Mouse (Mus musculus) neural tube, embryonic 14.5 days (tissue): Measurements from ENCODE around the gene BC048562. TPM values are rescaled to one million over a fixed set of nuclear protein-coding genes. Genes with fewer than 3 reads are reported as not detected.

ENCODE experiments used
- ATAC-seq: fragments of 200-750 bp; cut with Nextera tagmentation; 2 replicates; pipeline ENCODE4 v1.8.0; 2017; ENCODE audit warnings: low read depth, mild to moderate bottlenecking, moderate TSS enrichment, moderate library complexity
- H3K27ac ChIP-seq: fragments of 300-500 bp; sonication (generic); 2 replicates; pipeline ENCODE4 v1.5.1; 2014; ENCODE audit warnings: low read depth, mild to moderate bottlenecking, control low read depth, low read length, moderate library complexity, mixed read lengths
- H3K27me3 ChIP-seq: fragments of 300-500 bp; sonication (generic); 2 replicates; pipeline ENCODE4 v1.6.1; 2014; ENCODE audit warnings: low read length; ENCODE audit not compliant: control insufficient read depth, insufficient read depth
- H3K36me3 ChIP-seq: fragments of 300-500 bp; sonication (generic); 2 replicates; pipeline ENCODE4 v1.6.1; 2014; ENCODE audit warnings: low read length, mixed read lengths; ENCODE audit not compliant: control insufficient read depth, insufficient read depth
- H3K4me1 ChIP-seq: fragments of 300-500 bp; sonication (generic); 2 replicates; pipeline ENCODE4 v1.6.1; 2014; ENCODE audit warnings: low read length; ENCODE audit not compliant: control insufficient read depth, insufficient read depth
- H3K4me2 ChIP-seq: fragments of 300-500 bp; sonication (generic); 2 replicates; pipeline ENCODE4 v1.6.1; 2014; ENCODE audit warnings: mild to moderate bottlenecking, low read depth, low read length, control low read depth
- H3K4me3 ChIP-seq: fragments of 300-500 bp; sonication (generic); 2 replicates; pipeline ENCODE4 v1.5.1; 2014; ENCODE audit warnings: low read depth, low read length, control low read depth, mixed read lengths
- H3K9ac ChIP-seq: fragments of 300-500 bp; sonication (generic); replicated peaks from 2 replicates; pipeline ENCODE4 v1.6.1; 2014; ENCODE audit warnings: low read depth, mild to moderate bottlenecking, control low read depth, low read length, mixed read lengths
- H3K9me3 ChIP-seq: fragments of 300-500 bp; sonication (generic); 2 replicates; pipeline ENCODE4 v1.6.1; 2016; ENCODE audit warnings: low read length; ENCODE audit not compliant: control insufficient read depth
- WGBS: fragments of 180-500 bp; shearing (Covaris S2); extraction: QIAGEN DNeasy Blood & Tissue Kit; methylation state at CpG from one replicate; pipeline ENCODE4 v1.1.7; 2014; 5-methylcytosine and 5-hydroxymethylcytosine counted together
- polyA plus RNA-seq: library from polyadenylated mRNA; unstranded; fragments of >200 nt; fragmentation: Nextera tagmentation; extraction: Ambion mirVana; gene quantifications from 2 replicates; pipeline ENCODE4 v1.2.1, GENCODE M21; 2014

The BC048562 gene
- polyA plus RNA-seq, 1 experiment from 2014 or later: not detected

GRCm38 (mm10) chr9:108480813-108481519 is 44.7 kb downstream of the BC048562 start:
- no peak overlapping the region for H3K4me2 ChIP-seq
- no peak overlapping the region for H3K4me3 ChIP-seq
- H3K27ac ChIP-seq: no peak overlapping the region
- H3K27me3 ChIP-seq: no peaks in the 10 kb centered on the region
- peaks cover 6% of the 10 kb centered on the region for H3K4me1 ChIP-seq
- 96% methylated on average over 28 of the region's 28 CpGs for WGBS
- no peak for ATAC-seq
- no peaks in the 10 kb centered on the region for H3K9me3 ChIP-seq
- H3K9ac ChIP-seq: no peak overlapping the region
- no peaks in the 10 kb centered on the region for H3K36me3 ChIP-seq

- no peak overlapping the region for H3K27ac ChIP-seq
- no peaks in the 10 kb centered on the region for H3K27me3 ChIP-seq
- H3K4me1 ChIP-seq: peaks cover 6% of the 10 kb centered on the region
- H3K9ac ChIP-seq: no peak overlapping the region
- whole genome bisulfite sequencing: 91% methylated on average over 19 of the region's 19 CpGs
- no peak overlapping the region for H3K4me2 ChIP-seq
- ATAC-seq: no peak
- no peak overlapping the region for H3K4me3 ChIP-seq
- H3K9me3 ChIP-seq: no peaks in the 10 kb centered on the region
- H3K36me3 ChIP-seq: no peaks in the 10 kb centered on the region
Observed at GRCm38 (mm10) chr9:108481520-108482210, 45.4 kb downstream of the BC048562 start.

- WGBS: 96% methylated on average over 18 of the region's 18 CpGs
- ATAC-seq: no peak
Observed at GRCm38 (mm10) chr9:108483051-108483790, 46.9 kb downstream of the BC048562 start.

DNA sequence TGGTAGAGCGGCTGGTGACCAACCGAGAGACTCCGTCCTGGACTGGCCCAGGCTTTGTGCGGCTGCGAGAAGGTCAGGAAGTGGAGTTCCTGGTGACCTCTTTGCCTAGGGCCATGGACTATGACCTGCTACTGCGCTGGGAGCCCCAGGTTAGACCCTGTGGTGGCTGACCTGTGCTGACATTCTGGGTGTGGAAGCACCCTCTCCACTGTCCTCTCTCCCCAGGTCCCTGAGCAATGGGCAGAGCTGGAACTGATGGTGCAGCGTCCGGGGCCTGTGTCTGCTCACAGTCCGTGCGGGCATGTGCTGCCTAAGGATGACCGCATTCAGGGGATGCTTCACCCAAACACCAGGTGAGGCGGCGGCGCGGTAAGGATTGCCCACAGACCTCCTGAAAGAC is 47.7 kb downstream of the BC048562 start:
- Histone ChIP-seq H3K27me3 (no peaks in the 10 kb centered on the region), H3K9ac (no peak overlapping the region), H3K4me1 (peaks cover 5% of the 10 kb centered on the region), H3K4me3 (no peak overlapping the region), H3K9me3 (no peaks in the 10 kb centered on the region), H3K36me3 (no peaks in the 10 kb centered on the region), H3K4me2 (no peak overlapping the region), H3K27ac (no peak overlapping the region)
- WGBS: 94% methylated on average over 15 of the region's 15 CpGs
- no peak for ATAC-seq

More at GRCm38 (mm10) chr9:108483051-108483790, 46.9 kb downstream of the BC048562 start:
- Histone ChIP-seq H3K9ac (no peak overlapping the region), H3K9me3 (no peaks in the 10 kb centered on the region), H3K36me3 (no peaks in the 10 kb centered on the region), H3K27me3 (no peaks in the 10 kb centered on the region), H3K4me1 (peaks cover 6% of the 10 kb centered on the region), H3K4me2 (no peak overlapping the region), H3K4me3 (no peak overlapping the region), H3K27ac (no peak overlapping the region)

- H3K9ac ChIP-seq: no peak overlapping the region
- 94% methylated on average over 19 of the region's 19 CpGs for WGBS
- no peaks in the 10 kb centered on the region for H3K27me3 ChIP-seq
Observed at GRCm38 (mm10) chr9:108485301-108485875, 49.1 kb downstream of the BC048562 start.

GRCm38 (mm10) chr9:108486973-108487530 is 50.8 kb downstream of the BC048562 start:
- no peak for ATAC-seq
- Histone ChIP-seq H3K27me3 (no peaks in the 10 kb centered on the region), H3K4me1 (peaks cover 15% of the 10 kb centered on the region), H3K4me2 (no peak overlapping the region), H3K4me3 (no peak overlapping the region), H3K27ac (no peak overlapping the region), H3K36me3 (no peaks in the 10 kb centered on the region), H3K9ac (no peak overlapping the region), H3K9me3 (no peaks in the 10 kb centered on the region)
- 95% methylated on average over 8 of the region's 8 CpGs for WGBS

More at GRCm38 (mm10) chr9:108485301-108485875, 49.1 kb downstream of the BC048562 start:
- H3K9me3 ChIP-seq: no peaks in the 10 kb centered on the region
- ATAC-seq: no peak
- H3K27ac ChIP-seq: no peak overlapping the region
- H3K36me3 ChIP-seq: no peaks in the 10 kb centered on the region
- H3K4me1 ChIP-seq: peaks cover 6% of the 10 kb centered on the region
- H3K4me3 ChIP-seq: no peak overlapping the region
- no peak overlapping the region for H3K4me2 ChIP-seq

DNA sequence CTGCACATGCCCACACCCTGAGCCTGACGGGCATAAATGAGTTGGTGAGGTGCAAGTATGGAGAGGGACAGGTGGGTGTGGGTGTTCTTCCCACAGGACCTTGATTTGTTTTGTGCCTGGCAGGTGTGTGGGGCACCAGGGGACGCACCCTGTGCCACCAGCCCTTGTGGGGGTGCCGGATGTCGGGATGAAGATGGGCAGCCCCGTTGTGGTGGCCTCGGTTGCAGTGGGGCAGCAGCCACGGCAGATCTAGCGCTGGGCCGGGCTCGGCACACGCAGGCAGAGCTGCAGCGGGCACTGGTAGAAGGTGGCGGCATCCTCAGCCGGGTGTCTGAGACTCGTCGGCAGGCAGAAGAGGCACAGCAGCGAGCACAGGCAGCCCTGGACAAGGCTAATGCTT is 52.1 kb downstream of the BC048562 start:
- no peak overlapping the region for H3K4me3 ChIP-seq

GRCm38 (mm10) chr9:108489215-108489614 is 52.9 kb downstream of the BC048562 start:
- WGBS: 97% methylated on average over 20 of the region's 20 CpGs

More for the DNA sequence above, 52.1 kb downstream of the BC048562 start:
- Histone ChIP-seq H3K27ac (no peak overlapping the region), H3K36me3 (peaks cover 7% of the 10 kb centered on the region; the same call in 1 of the 2 replicates), H3K9me3 (no peaks in the 10 kb centered on the region), H3K9ac (no peak overlapping the region), H3K4me2 (no peak overlapping the region), H3K4me1 (peaks cover 17% of the 10 kb centered on the region), H3K27me3 (no peaks in the 10 kb centered on the region)
- 94% methylated on average over 17 of the region's 17 CpGs for WGBS
- no peak for ATAC-seq

More at GRCm38 (mm10) chr9:108489215-108489614, 52.9 kb downstream of the BC048562 start:
- Histone ChIP-seq H3K4me1 (peaks cover 17% of the 10 kb centered on the region), H3K4me2 (no peak overlapping the region), H3K27me3 (no peaks in the 10 kb centered on the region), H3K27ac (no peak overlapping the region), H3K4me3 (no peak overlapping the region), H3K9me3 (no peaks in the 10 kb centered on the region), H3K36me3 (peaks cover 15% of the 10 kb centered on the region), H3K9ac (no peak overlapping the region)
- ATAC-seq: no peak
